Mouse (Mus musculus): ENCODE results near the gene Garnl3. TPM values are rescaled to one million over a fixed set of nuclear protein-coding genes. Genes with fewer than 3 reads are reported as not detected.

Gene Garnl3
- total RNA-seq, 1 experiment: 8.5 TPM

DNA sequence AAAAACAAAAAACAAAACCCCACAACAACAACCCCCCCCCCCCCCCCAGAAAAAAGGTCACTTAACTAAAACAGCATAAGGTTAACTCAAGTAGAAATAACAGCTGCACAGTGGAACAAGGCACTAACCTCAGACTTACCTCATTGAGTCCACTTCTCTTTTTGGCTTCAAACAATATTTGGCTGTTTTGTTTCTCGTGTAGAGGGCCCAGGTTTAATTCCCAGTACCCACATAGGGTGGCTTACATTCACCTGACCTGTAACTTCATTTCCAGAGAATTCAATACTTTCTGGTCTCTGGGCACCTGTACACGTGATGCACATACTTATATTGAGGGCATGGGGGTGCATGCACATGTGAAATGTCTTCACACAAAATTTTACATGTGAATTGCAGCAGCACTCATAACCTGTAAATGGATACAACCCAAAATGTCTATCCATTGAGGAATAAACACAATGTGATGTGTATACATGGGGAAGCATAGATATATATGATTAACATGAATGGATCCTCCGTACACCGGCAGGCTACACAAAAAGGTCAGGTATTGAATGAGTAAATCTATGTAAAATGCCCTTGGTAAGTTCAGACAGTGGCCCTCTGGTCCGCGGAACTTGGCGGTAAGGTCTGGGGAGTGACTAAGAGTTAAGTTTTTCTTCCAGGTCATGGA, 165.8 kb downstream of the Garnl3 start:
- H3K27ac ChIP-seq (ENCODE audit: insufficient read depth, low read depth, low read length, poor library complexity, severe bottlenecking): no peak overlapping the region
- peaks cover 32% of the 10 kb centered on the region for H3K36me3 ChIP-seq (ENCODE audit: control insufficient read depth, insufficient read depth, low read length, poor library complexity, severe bottlenecking)
- no peak for DNase-seq (ENCODE audit: low read depth, low spot score)
- no peak for TF ChIP-seq ZNF384 (IDR thresholded peaks at IDR 0.05; ENCODE audit: low read depth, low read length)
- TF ChIP-seq ZC3H11A (IDR thresholded peaks at IDR 0.05; ENCODE audit: borderline replicate concordance, low read depth, low read length): no peak
- TF ChIP-seq MAFK (IDR thresholded peaks at IDR 0.05; ENCODE audit: insufficient read depth, low read depth, low read length): no peak
- peak; percentile 61; the same call in 1 of the 2 replicates for TF ChIP-seq CHD2 (IDR thresholded peaks at IDR 0.05; ENCODE audit: low read depth, low read length)
- in situ Hi-C loops (cut with MboI; ENCODE audit: low sequenced_read_pairs in 2 of 2, unreplicated experiment in 2 of 2): no loop called here
- H3K9ac ChIP-seq (ENCODE audit: insufficient read depth, low read depth, low read length, poor library complexity, severe bottlenecking): no peak overlapping the region
- peaks cover 0 to 3% of the 10 kb centered on the region in 2 experiments; a peak in 2 of 4 replicates for H3K4me1 ChIP-seq (ENCODE audit: control insufficient read depth in 2 of 2, insufficient read depth in 2 of 2, low read length in 2 of 2, poor library complexity in 1 of 2)
- peak overlapping the region; percentile 73 to 75; a peak in 3 of 4 replicates for H3K4me3 ChIP-seq (ENCODE audit: insufficient read depth in 1 of 2, low read depth in 1 of 2, low read length in 2 of 2, poor library complexity in 1 of 2, severe bottlenecking in 1 of 2)
- no peaks in the 10 kb centered on the region for H3K9me3 ChIP-seq (ENCODE audit: control insufficient read depth, insufficient read depth, low read depth, low read length)

GRCm38 (mm10) chr2:32964659-32965457, 166.6 kb downstream of the Garnl3 start:
- no peak overlapping the region; the same call in 1 of the 2 replicates for H3K27ac ChIP-seq (ENCODE audit: insufficient read depth, low read depth, low read length, poor library complexity, severe bottlenecking)
- H3K4me1 ChIP-seq (ENCODE audit: control insufficient read depth in 2 of 2, insufficient read depth in 2 of 2, low read length in 2 of 2, poor library complexity in 1 of 2): peaks cover 0 to 4% of the 10 kb centered on the region in 2 experiments; a peak in 1 of 4 replicates

GRCm38 (mm10) chr2:32963981-32964380, 167.5 kb downstream of the Garnl3 start:
- Histone ChIP-seq H3K9ac (ENCODE audit: insufficient read depth, low read depth, low read length, poor library complexity, severe bottlenecking) (peak overlapping the region; percentile 100; the same call in 1 of the 2 replicates), H3K4me1 (ENCODE audit: control insufficient read depth in 2 of 2, insufficient read depth in 2 of 2, low read length in 2 of 2, poor library complexity in 1 of 2) (peaks cover 0 to 4% of the 10 kb centered on the region in 2 experiments; a peak in 1 of 4 replicates), H3K9me3 (ENCODE audit: control insufficient read depth, insufficient read depth, low read depth, low read length) (no peaks in the 10 kb centered on the region), H3K4me3 (ENCODE audit: insufficient read depth in 1 of 2, low read depth in 1 of 2, low read length in 2 of 2, poor library complexity in 1 of 2, severe bottlenecking in 1 of 2) (peak overlapping the region; percentile 84 to 99), H3K36me3 (ENCODE audit: control insufficient read depth, insufficient read depth, low read length, poor library complexity, severe bottlenecking) (peaks cover 32% of the 10 kb centered on the region), H3K27ac (ENCODE audit: insufficient read depth, low read depth, low read length, poor library complexity, severe bottlenecking) (no peak overlapping the region)
- no peak for DNase-seq (ENCODE audit: low read depth, low spot score)
- TF ChIP-seq ZC3H11A (IDR thresholded peaks at IDR 0.05; ENCODE audit: borderline replicate concordance, low read depth, low read length) (no peak), CHD2 (IDR thresholded peaks at IDR 0.05; ENCODE audit: low read depth, low read length) (no peak), MAFK (IDR thresholded peaks at IDR 0.05; ENCODE audit: insufficient read depth, low read depth, low read length) (no peak), HCFC1 (IDR thresholded peaks at IDR 0.05; ENCODE audit: borderline replicate concordance, insufficient read depth, low read length) (no peak), ZNF384 (IDR thresholded peaks at IDR 0.05; ENCODE audit: low read depth, low read length) (no peak)
- in situ Hi-C loops (cut with MboI; ENCODE audit: low sequenced_read_pairs in 2 of 2, unreplicated experiment in 2 of 2): no loop called here

More at GRCm38 (mm10) chr2:32964659-32965457, 166.6 kb downstream of the Garnl3 start:
- no peak for DNase-seq (ENCODE audit: low read depth, low spot score)
- Histone ChIP-seq H3K36me3 (ENCODE audit: control insufficient read depth, insufficient read depth, low read length, poor library complexity, severe bottlenecking) (peaks cover 32% of the 10 kb centered on the region), H3K9me3 (ENCODE audit: control insufficient read depth, insufficient read depth, low read depth, low read length) (no peaks in the 10 kb centered on the region), H3K4me3 (ENCODE audit: insufficient read depth in 1 of 2, low read depth in 1 of 2, low read length in 2 of 2, poor library complexity in 1 of 2, severe bottlenecking in 1 of 2) (peak overlapping the region in 1 of 2 experiments; percentile 99; a peak in 2 of 4 replicates), H3K9ac (ENCODE audit: insufficient read depth, low read depth, low read length, poor library complexity, severe bottlenecking) (peak overlapping the region; percentile 16; the same call in 1 of the 2 replicates)
- no peak for TF ChIP-seq HCFC1 (IDR thresholded peaks at IDR 0.05; ENCODE audit: borderline replicate concordance, insufficient read depth, low read length)
- TF ChIP-seq CHD2 (IDR thresholded peaks at IDR 0.05; ENCODE audit: low read depth, low read length): 0 out of 2 replicates have a peak, but pooled peaks have one; percentile 2
- TF ChIP-seq ZC3H11A (IDR thresholded peaks at IDR 0.05; ENCODE audit: borderline replicate concordance, low read depth, low read length): no peak
- TF ChIP-seq ZNF384 (IDR thresholded peaks at IDR 0.05; ENCODE audit: low read depth, low read length): peak; percentile 93
- TF ChIP-seq MAFK (IDR thresholded peaks at IDR 0.05; ENCODE audit: insufficient read depth, low read depth, low read length): no peak
- in situ Hi-C loops (cut with MboI; ENCODE audit: low sequenced_read_pairs in 2 of 2, unreplicated experiment in 2 of 2): no loop called here

GRCm38 (mm10) chr2:32963544-32963943, 167.9 kb downstream of the Garnl3 start:
- in situ Hi-C loops (cut with MboI; ENCODE audit: low sequenced_read_pairs in 2 of 2, unreplicated experiment in 2 of 2): no loop called here
- H3K4me3 ChIP-seq (ENCODE audit: insufficient read depth in 1 of 2, low read depth in 1 of 2, low read length in 2 of 2, poor library complexity in 1 of 2, severe bottlenecking in 1 of 2): peak overlapping the region; percentile 84 to 99

More at GRCm38 (mm10) chr2:32963544-32963943, 167.9 kb downstream of the Garnl3 start:
- H3K27ac ChIP-seq (ENCODE audit: insufficient read depth, low read depth, low read length, poor library complexity, severe bottlenecking): no peak overlapping the region
- H3K9ac ChIP-seq (ENCODE audit: insufficient read depth, low read depth, low read length, poor library complexity, severe bottlenecking): peak overlapping the region; percentile 100
- peaks cover 32% of the 10 kb centered on the region for H3K36me3 ChIP-seq (ENCODE audit: control insufficient read depth, insufficient read depth, low read length, poor library complexity, severe bottlenecking)
- no peak for TF ChIP-seq ZC3H11A (IDR thresholded peaks at IDR 0.05; ENCODE audit: borderline replicate concordance, low read depth, low read length)
- TF ChIP-seq HCFC1 (IDR thresholded peaks at IDR 0.05; ENCODE audit: borderline replicate concordance, insufficient read depth, low read length): no peak
- no peak for TF ChIP-seq ZNF384 (IDR thresholded peaks at IDR 0.05; ENCODE audit: low read depth, low read length)
- TF ChIP-seq MAFK (IDR thresholded peaks at IDR 0.05; ENCODE audit: insufficient read depth, low read depth, low read length): no peak
- TF ChIP-seq CHD2 (IDR thresholded peaks at IDR 0.05; ENCODE audit: low read depth, low read length): no peak
- no peak for DNase-seq (ENCODE audit: low read depth, low spot score)
- H3K9me3 ChIP-seq (ENCODE audit: control insufficient read depth, insufficient read depth, low read depth, low read length): no peaks in the 10 kb centered on the region
- H3K4me1 ChIP-seq (ENCODE audit: control insufficient read depth in 2 of 2, insufficient read depth in 2 of 2, low read length in 2 of 2, poor library complexity in 1 of 2): peaks cover 0 to 4% of the 10 kb centered on the region in 2 experiments; a peak in 1 of 4 replicates

Measured in ES-E14 (cell line).